Comparison of ENCODE assay signal across 30 mouse cellular contexts in genomic region chr9:86282555-86282954, GRCm38 (mm10).
DNase-seq lines count a peak whose midpoint lies in the region; ATAC-seq lines count a peak whose summit lies in the region.
"Had no signal": no experiment of that assay in that cellular context is flagged by ENCODE, and none has a peak within 500 bp of the region (broad histone marks: within the 10 kb centered on the region; RNA-seq: fewer than 3 reads in every experiment).

No protein-coding gene starts in this region.

- no peak overlapping the region for H3K4me2 ChIP-seq in heart, embryonic 11.5 days
- no peak overlapping the region for H3K4me2 ChIP-seq in kidney, embryonic 16.5 days (replicated peaks; ENCODE audit: low read depth, low read length)
- H3K4me2 ChIP-seq: embryonic facial prominence, embryonic 12.5 days; hindbrain, embryonic 15.5 days; lung, embryonic 15.5 days; midbrain, embryonic 11.5 days; neural tube, embryonic 12.5 days had no signal

- peak; percentile 53 for ATAC-seq in heart, embryonic 11.5 days (replicated peaks; ENCODE audit: insufficient number of reproducible peaks, low FRiP score, low TSS enrichment)
- ATAC-seq in kidney, embryonic 16.5 days (ENCODE audit: low FRiP score, low TSS enrichment), result peak; percentile 46; the same call in 1 of the 2 replicates
- ATAC-seq in megakaryocyte, adult 5-6 weeks (ENCODE audit: poor library complexity, severe bottlenecking), result no peak
- ATAC-seq: forebrain, embryonic 14.5 days; inflammation-experienced regulatory T-cells, adult 6 months; Patski had no signal

- no peak overlapping the region for H3K4me3 ChIP-seq in heart, embryonic 11.5 days (ENCODE audit: low read depth, low read length)
- no peak overlapping the region for H3K4me3 ChIP-seq in kidney, embryonic 16.5 days (ENCODE audit: low read length)
- peak overlapping the region; percentile 65 for H3K4me3 ChIP-seq in megakaryocyte, embryonic 14.5 days (replicated peaks)
- H3K4me3 ChIP-seq: embryonic facial prominence, embryonic 12.5 days; hindbrain, embryonic 10.5 days; hindbrain, embryonic 15.5 days; lung, embryonic 15.5 days; myocyte; neural tube, embryonic 12.5 days had no signal

- H3K27ac ChIP-seq in heart, embryonic 11.5 days (ENCODE audit: low read depth, low read length), result no peak overlapping the region
- H3K27ac ChIP-seq in kidney, embryonic 16.5 days (ENCODE audit: low read length), result no peak overlapping the region
- H3K27ac ChIP-seq: embryonic facial prominence, embryonic 12.5 days; hindbrain, embryonic 15.5 days; lung, embryonic 15.5 days; neural tube, embryonic 12.5 days; stomach, postnatal 0 days had no signal

- no peaks in the 10 kb centered on the region for H3K36me3 ChIP-seq in heart, embryonic 11.5 days (ENCODE audit: control insufficient read depth, insufficient read depth, low read length)
- no peaks in the 10 kb centered on the region for H3K36me3 ChIP-seq in kidney, embryonic 16.5 days (ENCODE audit: insufficient read depth, low read length)
- no peaks in the 10 kb centered on the region for H3K36me3 ChIP-seq in megakaryocyte, embryonic 14.5 days (replicated peaks; ENCODE audit: low read length)
- H3K36me3 ChIP-seq: embryonic facial prominence, embryonic 12.5 days; hindbrain, embryonic 10.5 days; hindbrain, embryonic 15.5 days; lung, embryonic 15.5 days; neural tube, embryonic 12.5 days had no signal

- no peak overlapping the region for H3K9ac ChIP-seq in heart, embryonic 11.5 days (ENCODE audit: low read depth, low read length)
- no peak overlapping the region for H3K9ac ChIP-seq in kidney, embryonic 16.5 days (replicated peaks; ENCODE audit: low read length)
- H3K9ac ChIP-seq: embryonic facial prominence, embryonic 12.5 days; hindbrain, embryonic 15.5 days; lung, embryonic 15.5 days; neural tube, embryonic 12.5 days had no signal

- WGBS in heart, embryonic 11.5 days (ENCODE audit: insufficient replicate concordance), result 46% methylated on average over 5 of the region's 5 CpGs
- 36% methylated on average over 5 of the region's 5 CpGs for WGBS in kidney, embryonic 16.5 days

- no peaks in the 10 kb centered on the region for H3K27me3 ChIP-seq in heart, embryonic 11.5 days (ENCODE audit: control insufficient read depth, insufficient read depth, low read length)
- H3K27me3 ChIP-seq in kidney, embryonic 16.5 days (ENCODE audit: insufficient read depth, low read length), result no peaks in the 10 kb centered on the region
- H3K27me3 ChIP-seq in megakaryocyte, embryonic 14.5 days (replicated peaks), result no peaks in the 10 kb centered on the region
- H3K27me3 ChIP-seq: embryonic facial prominence, embryonic 12.5 days; hindbrain, embryonic 15.5 days; lung, embryonic 15.5 days; neural tube, embryonic 12.5 days; Patski had no signal

- peaks cover 6% of the 10 kb centered on the region for H3K9me3 ChIP-seq in heart, embryonic 11.5 days (replicated peaks; ENCODE audit: control insufficient read depth, low read length)
- peaks cover 17% of the 10 kb centered on the region for H3K9me3 ChIP-seq in kidney, embryonic 16.5 days (ENCODE audit: low read length)
- peaks cover 19% of the 10 kb centered on the region for H3K9me3 ChIP-seq in megakaryocyte, embryonic 14.5 days
- H3K9me3 ChIP-seq: embryonic facial prominence, embryonic 12.5 days; hindbrain, embryonic 15.5 days; lung, embryonic 15.5 days had no signal

- H3K4me1 ChIP-seq in heart, embryonic 11.5 days (ENCODE audit: control insufficient read depth, insufficient read depth, low read length), result peaks cover 15% of the 10 kb centered on the region
- H3K4me1 ChIP-seq in kidney, embryonic 16.5 days (ENCODE audit: insufficient read depth, low read length), result peaks cover 6% of the 10 kb centered on the region; the same call in 1 of the 2 replicates
- H3K4me1 ChIP-seq in megakaryocyte, embryonic 14.5 days, result no peaks in the 10 kb centered on the region; the same call in 1 of the 2 replicates
- H3K4me1 ChIP-seq: embryonic facial prominence, embryonic 12.5 days; neural tube, embryonic 12.5 days had no signal

- DNase-seq in heart, postnatal 14 days, result no peak
- no peak for DNase-seq in kidney, postnatal 36 days
- DNase-seq in spleen, postnatal 14 days (ENCODE audit: low spot score in 2 of 2), result no peak
- DNase-seq: adrenal gland, postnatal 14 days; cerebellum, adult 11-12 months; cerebellum, adult 9-11 months; embryo, embryonic 11 days; gastrocnemius, postnatal 14 days; kidney, adult 18-20 months; kidney, postnatal 14 days; lung, postnatal 4 days; right cerebral cortex, adult 18-20 months; spleen, adult 18-20 months; thymus, adult 18-20 months; thymus, postnatal 25 days had no signal

- intact Hi-C loops in heart, postnatal 14 days (cut with DNase I), result no loop called here
